Mouse (Mus musculus) midbrain, embryonic 16.5 days (tissue): ENCODE measurements at regions not wholly inside any gene's neighbourhood (a gene's known extent, or its start where the extent isn't known, plus 50 kb on each side); places are given as distances from the start of the nearest gene placed in this dataset.
A peak's percentile ranks its signal among the peaks of the same experiment; 100 is the strongest.

ENCODE experiments used
- ATAC-seq: fragments of 200-750 bp; cut with Nextera tagmentation; 2 replicates; pipeline ENCODE4 v1.8.0; 2017; ENCODE audit warnings: moderate TSS enrichment
- H3K27ac ChIP-seq: fragments of 300-500 bp; sonication (generic); 2 replicates; pipeline ENCODE4 v1.5.1; 2014; ENCODE audit warnings: mild to moderate bottlenecking, low read length, mixed read lengths
- H3K27me3 ChIP-seq: fragments of 300-500 bp; sonication (generic); 2 replicates; pipeline ENCODE4 v1.6.1; 2014; ENCODE audit warnings: low read depth, low read length, mixed read lengths; ENCODE audit not compliant: control insufficient read depth, insufficient read depth
- H3K36me3 ChIP-seq: fragments of 300-500 bp; sonication (generic); 2 replicates; pipeline ENCODE4 v1.6.1; 2014; ENCODE audit warnings: mild to moderate bottlenecking, low read length, moderate library complexity, mixed read lengths; ENCODE audit not compliant: control insufficient read depth, insufficient read depth
- H3K4me1 ChIP-seq: fragments of 300-500 bp; sonication (generic); 2 replicates; pipeline ENCODE4 v1.6.1; 2014; ENCODE audit warnings: mild to moderate bottlenecking, low read length, mixed read lengths; ENCODE audit not compliant: control insufficient read depth, insufficient read depth
- H3K4me2 ChIP-seq: fragments of 300-500 bp; sonication (generic); 2 replicates; pipeline ENCODE4 v1.6.1; 2014; ENCODE audit warnings: mild to moderate bottlenecking, low read length, mixed read lengths
- H3K4me3 ChIP-seq: fragments of 300-500 bp; sonication (generic); 2 replicates; pipeline ENCODE4 v1.5.1; 2014; ENCODE audit warnings: low read depth, mild to moderate bottlenecking, low read length, moderate library complexity, mixed read lengths
- H3K9ac ChIP-seq: fragments of 300-500 bp; sonication (generic); 2 replicates; pipeline ENCODE4 v1.6.1; 2014; ENCODE audit warnings: low read depth, low read length, mixed read lengths
- H3K9me3 ChIP-seq: fragments of 300-500 bp; sonication (generic); replicated peaks from 2 replicates; pipeline ENCODE4 v1.6.1; 2014; ENCODE audit warnings: mild to moderate bottlenecking, low read length, mixed read lengths; ENCODE audit not compliant: control insufficient read depth, poor library complexity, severe bottlenecking
- WGBS: fragments of 180-500 bp; shearing (Covaris S2); extraction: QIAGEN DNeasy Blood & Tissue Kit; methylation state at CpG from one replicate; pipeline ENCODE4 v1.1.7; 2014; 5-methylcytosine and 5-hydroxymethylcytosine counted together

GRCm38 (mm10) chr4:125917210-125917609 is 107.1 kb upstream of the Csf3r start:
- H3K4me3 ChIP-seq, result no peak overlapping the region
- no peaks in the 10 kb centered on the region for H3K9me3 ChIP-seq
- peaks cover 16% of the 10 kb centered on the region for H3K4me1 ChIP-seq
- WGBS, result 5% methylated on average over 6 of the region's 6 CpGs
- no peak overlapping the region for H3K27ac ChIP-seq
- no peak overlapping the region for H3K9ac ChIP-seq
- ATAC-seq, result no peak
- no peaks in the 10 kb centered on the region for H3K36me3 ChIP-seq
- no peak overlapping the region for H3K4me2 ChIP-seq
- H3K27me3 ChIP-seq, result no peaks in the 10 kb centered on the region

GRCm38 (mm10) chr4:125921550-125922316 is 102.6 kb upstream of the Csf3r start:
- H3K27me3 ChIP-seq, result no peaks in the 10 kb centered on the region
- ATAC-seq, result no peak
- peaks cover 31% of the 10 kb centered on the region for H3K4me1 ChIP-seq
- H3K36me3 ChIP-seq, result no peaks in the 10 kb centered on the region
- no peaks in the 10 kb centered on the region for H3K9me3 ChIP-seq
- H3K9ac ChIP-seq, result no peak overlapping the region
- no peak overlapping the region for H3K4me2 ChIP-seq
- H3K27ac ChIP-seq, result no peak overlapping the region
- 7% methylated on average over 19 of the region's 19 CpGs for WGBS
- H3K4me3 ChIP-seq, result no peak overlapping the region

GRCm38 (mm10) chr4:125922317-125922878 is 102.0 kb upstream of the Csf3r start:
- Histone ChIP-seq H3K4me2 (no peak overlapping the region), H3K4me3 (no peak overlapping the region), H3K27ac (no peak overlapping the region), H3K36me3 (no peaks in the 10 kb centered on the region), H3K9ac (no peak overlapping the region), H3K9me3 (no peaks in the 10 kb centered on the region), H3K4me1 (peaks cover 31% of the 10 kb centered on the region), H3K27me3 (no peaks in the 10 kb centered on the region)
- 11% methylated on average over 11 of the region's 11 CpGs for WGBS
- ATAC-seq, result no peak

GRCm38 (mm10) chr4:125923225-125923624 is 101.1 kb upstream of the Csf3r start:
- Histone ChIP-seq H3K4me3 (no peak overlapping the region), H3K27me3 (no peaks in the 10 kb centered on the region), H3K4me1 (peaks cover 31% of the 10 kb centered on the region), H3K36me3 (no peaks in the 10 kb centered on the region), H3K27ac (peak overlapping the region; percentile 31; the same call in 1 of the 2 replicates), H3K9me3 (no peaks in the 10 kb centered on the region), H3K4me2 (0 out of 2 replicates have a peak overlapping the region, but pooled peaks have one; percentile 5), H3K9ac (no peak overlapping the region; the same call in 1 of the 2 replicates)
- WGBS, result 13% methylated on average over 7 of the region's 7 CpGs
- peak; percentile 76; the same call in 1 of the 2 replicates for ATAC-seq

GRCm38 (mm10) chr4:125928196-125928595 is 96.2 kb upstream of the Csf3r start:
- ATAC-seq, result no peak
- WGBS, result 34% methylated on average over 4 of the region's 4 CpGs
- H3K4me1 ChIP-seq, result peaks cover 13% of the 10 kb centered on the region
- no peaks in the 10 kb centered on the region for H3K36me3 ChIP-seq
- H3K27me3 ChIP-seq, result no peaks in the 10 kb centered on the region
- H3K4me2 ChIP-seq, result no peak overlapping the region
- H3K9ac ChIP-seq, result no peak overlapping the region
- no peak overlapping the region for H3K27ac ChIP-seq
- no peak overlapping the region for H3K4me3 ChIP-seq
- H3K9me3 ChIP-seq, result no peaks in the 10 kb centered on the region

- H3K9me3 ChIP-seq, result no peaks in the 10 kb centered on the region
- no peak for ATAC-seq
- H3K4me1 ChIP-seq, result peaks cover 8% of the 10 kb centered on the region; the same call in 1 of the 2 replicates
- no peak overlapping the region for H3K27ac ChIP-seq
- H3K4me2 ChIP-seq, result no peak overlapping the region
- no peaks in the 10 kb centered on the region for H3K36me3 ChIP-seq
- no peak overlapping the region for H3K9ac ChIP-seq
- WGBS, result 69% methylated on average over 17 of the region's 17 CpGs
- H3K27me3 ChIP-seq, result no peaks in the 10 kb centered on the region
- no peak overlapping the region for H3K4me3 ChIP-seq
These were observed 95.1 kb upstream of the Csf3r start for GRCm38 (mm10) chr4:125929122-125929772.

GRCm38 (mm10) chr4:125930764-125931163 is 93.6 kb upstream of the Csf3r start:
- Histone ChIP-seq H3K4me2 (no peak overlapping the region), H3K27ac (no peak overlapping the region), H3K27me3 (no peaks in the 10 kb centered on the region), H3K4me1 (peaks cover 8% of the 10 kb centered on the region; the same call in 1 of the 2 replicates), H3K9ac (no peak overlapping the region), H3K36me3 (no peaks in the 10 kb centered on the region), H3K4me3 (no peak overlapping the region), H3K9me3 (no peaks in the 10 kb centered on the region)
- ATAC-seq, result no peak
- WGBS, result 60% methylated on average over 10 of the region's 10 CpGs

GRCm38 (mm10) chr4:125931321-125931720 is 93.0 kb upstream of the Csf3r start:
- no peak for ATAC-seq
- Histone ChIP-seq H3K9ac (no peak overlapping the region), H3K36me3 (no peaks in the 10 kb centered on the region), H3K4me1 (peaks cover 8% of the 10 kb centered on the region; the same call in 1 of the 2 replicates), H3K27ac (no peak overlapping the region), H3K4me2 (no peak overlapping the region), H3K4me3 (no peak overlapping the region), H3K9me3 (no peaks in the 10 kb centered on the region), H3K27me3 (no peaks in the 10 kb centered on the region)
- 72% methylated on average over 6 of the region's 6 CpGs for WGBS
